ENCODE assay signal across 17 mouse cellular contexts in genomic region chr7:101041544-101041943, GRCm38 (mm10). TPM values are rescaled to one million over a fixed set of nuclear protein-coding genes. Genes with fewer than 3 reads are reported as not detected.
DNase-seq lines count a peak whose midpoint lies in the region; ATAC-seq and TF ChIP-seq lines count a peak whose summit lies in the region.
"Had no signal": no experiment of that assay in that cellular context is flagged by ENCODE, and none has a peak within 500 bp of the region (broad histone marks: within the 10 kb centered on the region; RNA-seq: fewer than 3 reads in every experiment).

No protein-coding gene starts in this region.

- no peak overlapping the region for H3K9ac ChIP-seq in midbrain, embryonic 14.5 days (replicated peaks; ENCODE audit: low read length)
- H3K9ac ChIP-seq in hindbrain, embryonic 12.5 days, result no peak overlapping the region

- ATAC-seq in midbrain, embryonic 14.5 days (ENCODE audit: low FRiP score, low TSS enrichment), result no peak
- ATAC-seq in hindbrain, embryonic 12.5 days (ENCODE audit: low FRiP score), result no peak
- ATAC-seq: CD4-positive, CD25-positive, alpha-beta regulatory T cell, adult 4 months; forebrain, embryonic 14.5 days; hindbrain, postnatal 0 days had no signal

- no peak overlapping the region for H3K4me2 ChIP-seq in midbrain, embryonic 14.5 days (ENCODE audit: low read length)
- no peak overlapping the region for H3K4me2 ChIP-seq in hindbrain, embryonic 12.5 days (replicated peaks)
- H3K4me2 ChIP-seq: liver, embryonic 11.5 days; midbrain, embryonic 11.5 days had no signal

- H3K4me3 ChIP-seq in C2C12 (ENCODE audit: insufficient read depth, poor library complexity, severe bottlenecking), result no peak overlapping the region
- no peak overlapping the region for H3K4me3 ChIP-seq in bone marrow, adult 2 months (replicated peaks; ENCODE audit: control insufficient read depth, low read depth, low read length)
- peak overlapping the region; percentile 12 for H3K4me3 ChIP-seq in megakaryocyte, embryonic 14.5 days (replicated peaks)
- no peak overlapping the region for H3K4me3 ChIP-seq in midbrain, embryonic 14.5 days (replicated peaks; ENCODE audit: low read depth, low read length)
- H3K4me3 ChIP-seq in hindbrain, embryonic 12.5 days, result no peak overlapping the region
- H3K4me3 ChIP-seq: heart, adult 2 months had no signal

- H3K4me1 ChIP-seq in bone marrow, adult 2 months (ENCODE audit: control insufficient read depth, insufficient read depth, low read length), result peaks cover 13% of the 10 kb centered on the region
- H3K4me1 ChIP-seq in megakaryocyte, embryonic 14.5 days, result peaks cover 44% of the 10 kb centered on the region
- H3K4me1 ChIP-seq in midbrain, embryonic 14.5 days (ENCODE audit: control insufficient read depth, insufficient read depth, low read length), result no peaks in the 10 kb centered on the region
- peaks cover 5% of the 10 kb centered on the region; the same call in 1 of the 2 replicates for H3K4me1 ChIP-seq in hindbrain, embryonic 12.5 days

- WGBS in bone marrow, adult 2 months, result 31% methylated on average over 2 of the region's 2 CpGs
- WGBS in midbrain, embryonic 14.5 days, result 81% methylated on average over 2 of the region's 2 CpGs
- WGBS in hindbrain, embryonic 12.5 days, result 73% methylated on average over 2 of the region's 2 CpGs

- H3K27me3 ChIP-seq in C2C12 (ENCODE audit: control insufficient read depth, insufficient read depth, insufficient read length), result no peaks in the 10 kb centered on the region
- peaks cover 75% of the 10 kb centered on the region for H3K27me3 ChIP-seq in megakaryocyte, embryonic 14.5 days (replicated peaks)
- no peaks in the 10 kb centered on the region for H3K27me3 ChIP-seq in midbrain, embryonic 14.5 days (ENCODE audit: control insufficient read depth, insufficient read depth, low read length)
- peaks cover 4% of the 10 kb centered on the region; the same call in 1 of the 2 replicates for H3K27me3 ChIP-seq in hindbrain, embryonic 12.5 days

- peak; percentile 8 to 11 for DNase-seq in kidney, postnatal 4 days
- no peak for DNase-seq in kidney, postnatal 10 days
- no peak for DNase-seq in midbrain, embryonic 14.5 days
- DNase-seq: adrenal gland, adult 8-10 months; cerebellum, adult 2 months; heart, adult 2 months; layer of hippocampus, adult 9-11 months had no signal

- TF ChIP-seq POLR2A in bone marrow, adult 2 months (IDR thresholded peaks at IDR 0.05; ENCODE audit: borderline replicate concordance, control insufficient read depth, low read depth, low read length), result no peak

- no peak overlapping the region for H3ac ChIP-seq in C2C12 (ENCODE audit: control insufficient read depth, insufficient read length, low read depth)

- no peak for TF ChIP-seq CTCF in C2C12 (IDR thresholded peaks at IDR 0.05; ENCODE audit: control insufficient read depth, insufficient read depth, insufficient read length)
- no peak for TF ChIP-seq CTCF in bone marrow, adult 2 months (IDR thresholded peaks at IDR 0.05; ENCODE audit: control insufficient read depth, insufficient read depth, low read length)

- no peaks in the 10 kb centered on the region for H3K9me3 ChIP-seq in megakaryocyte, embryonic 14.5 days
- no peaks in the 10 kb centered on the region for H3K9me3 ChIP-seq in midbrain, embryonic 14.5 days (ENCODE audit: control insufficient read depth, low read length)
- no peaks in the 10 kb centered on the region for H3K9me3 ChIP-seq in hindbrain, embryonic 12.5 days (replicated peaks)

- H3K79me3 ChIP-seq in C2C12 (ENCODE audit: low read depth), result no peaks in the 10 kb centered on the region

- H3K36me3 ChIP-seq in C2C12 (ENCODE audit: control insufficient read depth, insufficient read depth), result no peaks in the 10 kb centered on the region
- no peaks in the 10 kb centered on the region for H3K36me3 ChIP-seq in megakaryocyte, embryonic 14.5 days (replicated peaks; ENCODE audit: low read length)
- H3K36me3 ChIP-seq in midbrain, embryonic 14.5 days (ENCODE audit: control insufficient read depth, insufficient read depth, low read length), result no peaks in the 10 kb centered on the region
- H3K36me3 ChIP-seq in hindbrain, embryonic 12.5 days, result no peaks in the 10 kb centered on the region

- H3K27ac ChIP-seq in bone marrow, adult 2 months (ENCODE audit: control insufficient read depth, insufficient read depth, low read depth, low read length, poor library complexity), result peak overlapping the region; percentile 64
- H3K27ac ChIP-seq in midbrain, embryonic 14.5 days (replicated peaks; ENCODE audit: low read depth, low read length), result no peak overlapping the region
- H3K27ac ChIP-seq in hindbrain, embryonic 12.5 days, result no peak overlapping the region
- H3K27ac ChIP-seq: heart, adult 2 months; hindbrain, postnatal 0 days; kidney, postnatal 0 days had no signal

- no peaks in the 10 kb centered on the region for H3K79me2 ChIP-seq in C2C12 (ENCODE audit: control insufficient read depth, insufficient read depth)

TF ChIP-seq in C2C12, 6 proteins besides CTCF, POLR2A, EP300 and RAD21:
- TF ChIP-seq USF1 (IDR thresholded peaks at IDR 0.05; ENCODE audit: low read depth), result no peak
- TF ChIP-seq FOSL1 (IDR thresholded peaks at IDR 0.05; ENCODE audit: insufficient read depth, low read length, poor library complexity, severe bottlenecking), result no peak
- no peak for TF ChIP-seq MYOG (IDR thresholded peaks at IDR 0.05; ENCODE audit: control insufficient read depth, extremely low read depth, insufficient read length)
- no peak for TF ChIP-seq CEBPB (IDR thresholded peaks at IDR 0.05; ENCODE audit: low read depth)
- peak; percentile 55 for TF ChIP-seq MYOD1 (IDR thresholded peaks at IDR 0.05; ENCODE audit: control insufficient read depth, insufficient read length, low read depth)
- TF ChIP-seq MAX (IDR thresholded peaks at IDR 0.05), result no peak

RNA-seq across cellular contexts. Expression of gene P2ry2, which starts 28.9 kb away (rescaled TPM):
- polyA plus RNA-seq in C2C12 (2012; fragmentation: generic; extraction: Trizol), result 4.5 TPM
- polyA plus RNA-seq in bone marrow, adult 2 months (2011; ENCODE audit: insufficient read depth, insufficient read length, low replicate concordance, missing spikeins), result 0.72 and 0.82 TPM in 2 replicates
- 2.4 TPM in 1 of 2 replicates, not detected in the other for polyA plus RNA-seq in megakaryocyte, embryonic 14.5 days (2012; ENCODE audit: insufficient read depth, low replicate concordance)
- 0.16 TPM in 1 of 2 replicates, not detected in the other for polyA plus RNA-seq in midbrain, embryonic 14.5 days (2014; fragmentation: Nextera tagmentation; extraction: Ambion mirVana)
- 0.61 and 0.77 TPM in 2 replicates for polyA plus RNA-seq in hindbrain, embryonic 12.5 days (2016; fragmentation: Nextera tagmentation; extraction: Ambion mirVana)
- polyA plus RNA-seq: CD4-positive, CD25-positive, alpha-beta regulatory T cell, adult 4 months; midbrain, embryonic 11.5 days had no signal

RNA-seq across cellular contexts. Expression of gene Fchsd2, which starts 51.1 kb away (rescaled TPM):
- polyA plus RNA-seq in C2C12 (2012; fragmentation: generic; extraction: Trizol), result 2.4 TPM
- 7.2 and 22.6 TPM in 2 replicates for polyA plus RNA-seq in bone marrow, adult 2 months (2011; ENCODE audit: insufficient read depth, insufficient read length, low replicate concordance, missing spikeins)
- polyA plus RNA-seq in megakaryocyte, embryonic 14.5 days (2012; ENCODE audit: insufficient read depth, low replicate concordance), result 1.8 and 5.0 TPM in 2 replicates
- 38.6 and 50.5 TPM in 2 replicates for polyA plus RNA-seq in midbrain, embryonic 14.5 days (2014; fragmentation: Nextera tagmentation; extraction: Ambion mirVana)
- polyA plus RNA-seq in hindbrain, embryonic 12.5 days (2016; fragmentation: Nextera tagmentation; extraction: Ambion mirVana), result 40.0 and 40.5 TPM in 2 replicates

Comparison
In these comparisons a context has a peak if more than half of its experiments do, and no peak if none do; other contexts are left out.
1. DNase-seq: peak in kidney, postnatal 4 days (2 of 2); none in kidney, postnatal 10 days (single experiment) and midbrain, embryonic 14.5 days (single experiment).